Mouse (Mus musculus) midbrain, embryonic 14.5 days (tissue): ENCODE results near the gene Txndc15. TPM values are rescaled to one million over a fixed set of nuclear protein-coding genes. Genes with fewer than 3 reads are reported as not detected.

Experiments
- polyA plus RNA-seq: library from polyadenylated mRNA; unstranded; fragments of >200 nt; fragmentation: Nextera tagmentation; extraction: Ambion mirVana; gene quantifications from 2 replicates; pipeline ENCODE4 v1.2.1, GENCODE M21; 2014

Gene Txndc15
- polyA plus RNA-seq, 1 experiment from 2014 or later, result 134 TPM

Other genes starting within 250 kb of the Txndc15 start
- gene Dbn1, start 226.5 kb upstream of the Txndc15 start, polyA plus RNA-seq, result 509 and 557 TPM in 2 replicates
- gene Pdlim7, start 201.0 kb upstream of the Txndc15 start, polyA plus RNA-seq, result 126 and 154 TPM in 2 replicates
- 3.4 and 4.0 TPM in 2 replicates for gene Dok3, start 185.4 kb upstream of the Txndc15 start, polyA plus RNA-seq
- gene Ddx41, start 178.0 kb upstream of the Txndc15 start, polyA plus RNA-seq, result 56.2 and 57.6 TPM in 2 replicates
- 50.0 and 57.6 TPM in 2 replicates for gene Fam193b, start 143.5 kb upstream of the Txndc15 start, polyA plus RNA-seq
- gene Tmed9, start 140.9 kb upstream of the Txndc15 start, polyA plus RNA-seq, result 61.3 and 126 TPM in 2 replicates
- gene B4galt7, start 114.8 kb upstream of the Txndc15 start, polyA plus RNA-seq, result 24.5 and 28.8 TPM in 2 replicates
- 99.3 and 104 TPM in 2 replicates for gene Caml, start 91.6 kb upstream of the Txndc15 start, polyA plus RNA-seq
- gene Ddx46, start 79.6 kb upstream of the Txndc15 start, polyA plus RNA-seq, result 29.3 and 32.1 TPM in 2 replicates
- gene B230219D22Rik, start 21.5 kb upstream of the Txndc15 start, polyA plus RNA-seq, result 78.7 and 98.2 TPM in 2 replicates
- 15.4 and 21.2 TPM in 2 replicates for gene Pcbd2, start 12.7 kb downstream of the Txndc15 start, polyA plus RNA-seq
- gene Catsper3, start 69.9 kb downstream of the Txndc15 start, polyA plus RNA-seq, result not detected in 2 replicates
- 3.2 and 3.3 TPM in 2 replicates for gene Pitx1, start 121.5 kb downstream of the Txndc15 start, polyA plus RNA-seq